Mouse (Mus musculus) erythroblast, embryonic 14.5 days (primary cell): ENCODE measurements around the gene Nup93.

ENCODE experiments used
- GATA1 ChIP-seq: IDR thresholded peaks from 2 replicates; pipeline ENCODE4 v1.6.1; 2012; ENCODE audit warnings: low read length, inconsistent platforms, mixed read lengths
- TAL1 ChIP-seq: IDR thresholded peaks from 3 replicates; pipeline ENCODE4 v1.6.1; 2012; ENCODE audit warnings: low read length, inconsistent platforms, mixed read lengths

DNA sequence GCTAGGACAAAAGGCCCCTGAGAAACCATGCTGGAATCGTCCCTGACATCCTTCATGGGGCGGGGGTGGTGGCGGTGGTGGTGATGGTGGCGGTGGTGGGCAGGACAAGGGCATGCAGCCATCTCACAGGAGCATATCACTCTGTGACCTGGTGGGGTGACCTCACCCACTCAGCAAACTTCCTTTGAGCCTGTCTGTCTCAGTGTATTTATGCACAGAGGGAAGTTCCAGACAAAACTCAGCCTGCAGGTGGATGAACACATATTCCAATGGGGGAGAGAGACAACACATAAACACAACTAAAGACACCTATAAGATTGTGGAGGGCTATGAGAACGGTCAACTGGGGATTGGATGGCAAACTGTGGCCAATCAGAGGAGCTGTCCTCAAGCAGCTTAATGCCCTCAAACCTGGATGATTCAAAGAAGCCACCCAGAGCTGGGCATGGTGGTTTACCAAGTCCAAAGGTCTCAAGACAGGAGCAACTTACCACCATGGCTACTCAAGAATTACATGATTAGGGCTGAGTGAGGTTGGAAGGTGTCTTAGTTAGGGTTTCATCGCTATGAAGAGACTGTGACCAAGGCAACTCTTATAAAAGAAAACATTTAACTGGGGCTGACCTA lies 150.4 kb downstream of the Nup93 start:
- TF ChIP-seq TAL1 (no peak), GATA1 (no peak)
